Mouse (Mus musculus): ENCODE measurements at regions not wholly inside any gene's neighbourhood (a gene's known extent, or its start where the extent isn't known, plus 50 kb on each side); places are given as distances from the start of the nearest gene placed in this dataset.

- Histone ChIP-seq H3K4me3 (no peak overlapping the region), H3K36me3 (no peaks in the 10 kb centered on the region), H3K4me2 (no peak overlapping the region), H3K27me3 (no peaks in the 10 kb centered on the region), H3K4me1 (replicated peaks) (peaks cover 5% of the 10 kb centered on the region), H3K9ac (no peak overlapping the region), H3K9me3 (replicated peaks) (no peaks in the 10 kb centered on the region), H3K27ac (no peak overlapping the region)
- WGBS, result 82% methylated on average over 8 of the region's 8 CpGs
- ATAC-seq (replicated peaks; ENCODE audit: insufficient number of reproducible peaks, insufficient read depth, low FRiP score, low read depth), result no peak
Measured at GRCm38 (mm10) chr1:57217656-57218055, 159.8 kb upstream of the 1700066M21Rik start.

DNA sequence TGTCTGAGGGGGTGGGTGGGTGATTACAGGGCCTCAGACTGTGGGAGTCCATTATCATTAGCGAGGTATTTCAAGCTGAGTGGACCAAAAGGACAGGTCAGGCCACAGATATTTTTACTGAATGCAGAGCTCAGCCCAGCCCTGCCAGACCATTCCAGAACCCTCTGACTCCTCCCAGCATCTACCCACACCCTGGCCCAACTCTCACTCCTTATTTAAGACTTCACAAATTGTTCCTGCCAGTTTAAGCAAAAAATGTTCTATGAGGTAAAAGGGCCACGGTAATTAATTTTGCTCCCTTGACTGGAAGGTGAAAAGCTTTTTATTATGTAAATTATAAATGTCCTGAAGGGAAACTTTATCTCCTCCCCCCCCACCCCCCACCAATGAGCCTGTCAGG lies 159.3 kb upstream of the 1700066M21Rik start:
- Histone ChIP-seq H3K27me3 (no peaks in the 10 kb centered on the region), H3K9ac (no peak overlapping the region), H3K36me3 (no peaks in the 10 kb centered on the region), H3K4me1 (replicated peaks) (peaks cover 5% of the 10 kb centered on the region), H3K4me2 (no peak overlapping the region), H3K9me3 (replicated peaks) (no peaks in the 10 kb centered on the region), H3K4me3 (no peak overlapping the region), H3K27ac (no peak overlapping the region)
- WGBS, result 66% methylated on average over 2 of the region's 2 CpGs
- no peak for ATAC-seq (replicated peaks; ENCODE audit: insufficient number of reproducible peaks, insufficient read depth, low FRiP score, low read depth)

- no peak overlapping the region for H3K9ac ChIP-seq
- no peak overlapping the region for H3K4me2 ChIP-seq
- H3K9me3 ChIP-seq (replicated peaks), result no peaks in the 10 kb centered on the region
- WGBS, result 73% methylated on average over 3 of the region's 3 CpGs
- H3K4me1 ChIP-seq (replicated peaks), result peaks cover under 1% of the 10 kb centered on the region
- H3K4me3 ChIP-seq, result no peak overlapping the region
- no peaks in the 10 kb centered on the region for H3K27me3 ChIP-seq
- no peak for ATAC-seq (replicated peaks; ENCODE audit: insufficient number of reproducible peaks, insufficient read depth, low FRiP score, low read depth)
- H3K36me3 ChIP-seq, result no peaks in the 10 kb centered on the region
- no peak overlapping the region for H3K27ac ChIP-seq
Measured at GRCm38 (mm10) chr1:57218616-57219015, 158.8 kb upstream of the 1700066M21Rik start.

DNA sequence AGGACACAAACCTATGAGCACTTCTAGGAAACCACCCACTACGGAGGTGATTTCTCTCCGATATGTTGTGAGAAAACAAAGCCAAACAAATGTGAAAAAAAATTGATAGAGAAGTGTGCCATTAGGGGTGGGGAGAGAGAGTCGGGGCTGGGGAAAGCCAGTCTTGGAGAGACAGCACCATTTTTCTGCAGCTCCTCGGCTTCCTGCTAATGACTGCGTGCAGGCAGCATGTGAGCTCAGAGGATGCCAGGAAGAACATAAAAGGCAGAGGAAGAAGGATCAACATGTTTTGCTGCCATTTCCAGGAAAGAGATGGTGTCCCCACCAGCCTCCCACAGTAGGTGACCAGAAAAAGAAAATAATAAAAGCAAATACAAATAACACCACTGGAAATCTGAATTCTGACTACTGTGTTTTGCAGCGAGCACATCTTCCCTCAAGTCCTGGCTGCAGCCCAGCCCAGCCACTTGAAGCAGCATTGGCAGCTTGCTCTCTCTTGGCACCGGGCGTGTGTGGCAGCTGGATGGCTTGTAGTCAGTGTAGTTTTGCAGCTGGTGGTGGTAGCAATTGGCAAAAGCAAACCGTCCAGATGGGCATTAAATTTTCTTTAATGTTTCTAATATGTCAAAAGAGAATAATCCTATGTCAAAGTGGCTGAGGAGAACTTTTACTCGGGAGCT lies 152.9 kb upstream of the 1700066M21Rik start:
- Histone ChIP-seq H3K27me3 (no peaks in the 10 kb centered on the region), H3K36me3 (no peaks in the 10 kb centered on the region), H3K4me2 (no peak overlapping the region), H3K27ac (no peak overlapping the region), H3K4me1 (replicated peaks) (no peaks in the 10 kb centered on the region), H3K4me3 (no peak overlapping the region), H3K9me3 (replicated peaks) (no peaks in the 10 kb centered on the region), H3K9ac (no peak overlapping the region)
- WGBS, result 73% methylated on average over 10 of the region's 10 CpGs
- no peak for ATAC-seq (replicated peaks; ENCODE audit: insufficient number of reproducible peaks, insufficient read depth, low FRiP score, low read depth)

- Histone ChIP-seq H3K36me3 (no peaks in the 10 kb centered on the region), H3K27me3 (no peaks in the 10 kb centered on the region; the same call in 1 of the 2 replicates), H3K4me1 (replicated peaks) (no peaks in the 10 kb centered on the region), H3K4me2 (no peak overlapping the region), H3K9ac (no peak overlapping the region), H3K4me3 (no peak overlapping the region), H3K27ac (no peak overlapping the region), H3K9me3 (replicated peaks) (no peaks in the 10 kb centered on the region)
- no peak for ATAC-seq (replicated peaks; ENCODE audit: insufficient number of reproducible peaks, insufficient read depth, low FRiP score, low read depth)
- 77% methylated on average over 6 of the region's 6 CpGs for WGBS
Measured at GRCm38 (mm10) chr1:57243607-57244408, 133.6 kb upstream of the 1700066M21Rik start.

DNA sequence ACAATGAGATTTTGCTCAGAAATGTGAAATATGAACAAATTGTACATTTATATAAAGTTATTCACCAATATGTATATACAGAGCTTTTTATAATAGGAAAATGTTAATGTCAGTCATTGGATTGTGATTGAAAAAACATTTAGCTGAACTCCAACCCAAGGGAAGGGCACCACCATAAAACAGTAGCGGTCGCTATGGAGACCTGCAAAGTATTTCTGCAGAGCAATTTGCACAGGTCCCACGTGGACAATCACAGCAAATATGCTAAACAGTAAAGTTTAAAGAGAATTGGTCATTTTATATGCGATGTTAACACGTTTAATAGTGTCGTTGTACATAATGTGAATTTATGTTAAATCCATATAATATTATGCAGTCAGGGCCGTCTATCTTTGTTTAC lies 117.8 kb upstream of the 1700066M21Rik start:
- no peak for ATAC-seq (replicated peaks; ENCODE audit: insufficient number of reproducible peaks, insufficient read depth, low FRiP score, low read depth)
- no peak overlapping the region for H3K9ac ChIP-seq

GRCm38 (mm10) chr1:57265012-57265760 lies 112.2 kb upstream of the 1700066M21Rik start:
- no peak overlapping the region for H3K9ac ChIP-seq
- no peak overlapping the region for H3K4me3 ChIP-seq
- no peak overlapping the region for H3K27ac ChIP-seq
- 47% methylated on average over 12 of the region's 12 CpGs for WGBS
- H3K27me3 ChIP-seq, result no peaks in the 10 kb centered on the region
- no peaks in the 10 kb centered on the region for H3K36me3 ChIP-seq
- H3K4me2 ChIP-seq, result no peak overlapping the region
- no peak for ATAC-seq (replicated peaks; ENCODE audit: insufficient number of reproducible peaks, insufficient read depth, low FRiP score, low read depth)
- no peaks in the 10 kb centered on the region for H3K9me3 ChIP-seq (replicated peaks)
- H3K4me1 ChIP-seq (replicated peaks), result no peaks in the 10 kb centered on the region

More for the DNA sequence above, 117.8 kb upstream of the 1700066M21Rik start:
- no peak overlapping the region for H3K4me2 ChIP-seq
- H3K4me1 ChIP-seq (replicated peaks), result no peaks in the 10 kb centered on the region
- WGBS, result 75% methylated on average over 7 of the region's 7 CpGs
- no peaks in the 10 kb centered on the region for H3K9me3 ChIP-seq (replicated peaks)
- H3K27me3 ChIP-seq, result no peaks in the 10 kb centered on the region
- H3K4me3 ChIP-seq, result no peak overlapping the region
- no peaks in the 10 kb centered on the region for H3K36me3 ChIP-seq
- H3K27ac ChIP-seq, result no peak overlapping the region

- H3K4me1 ChIP-seq (replicated peaks), result no peaks in the 10 kb centered on the region
- 34% methylated on average over 4 of the region's 4 CpGs for WGBS
- H3K9ac ChIP-seq, result no peak overlapping the region
- H3K27ac ChIP-seq, result no peak overlapping the region
- H3K27me3 ChIP-seq, result no peaks in the 10 kb centered on the region
- H3K9me3 ChIP-seq (replicated peaks), result no peaks in the 10 kb centered on the region
- ATAC-seq (replicated peaks; ENCODE audit: insufficient number of reproducible peaks, insufficient read depth, low FRiP score, low read depth), result no peak
- no peak overlapping the region for H3K4me2 ChIP-seq
- no peaks in the 10 kb centered on the region for H3K36me3 ChIP-seq
- H3K4me3 ChIP-seq, result no peak overlapping the region
Measured at GRCm38 (mm10) chr1:57266695-57267094, 110.7 kb upstream of the 1700066M21Rik start.

DNA sequence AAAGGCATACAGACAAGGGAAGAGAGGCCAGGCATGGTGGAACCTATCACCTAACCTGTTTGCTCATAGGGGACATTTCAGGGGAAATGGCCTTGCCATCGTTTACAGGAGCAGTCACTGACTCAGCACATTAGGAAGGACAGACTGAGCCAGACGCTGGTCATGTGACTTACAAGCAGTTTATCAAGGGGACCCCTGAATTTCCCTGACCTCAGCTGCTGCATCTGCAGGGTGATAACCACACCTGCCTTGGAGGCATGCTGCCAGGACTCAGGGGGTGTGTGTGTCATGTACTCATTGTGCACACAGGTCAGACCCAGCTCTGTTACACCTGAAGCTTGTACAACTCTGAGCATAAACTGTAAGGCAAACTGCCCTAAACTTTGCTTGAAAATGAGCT lies 109.6 kb upstream of the 1700066M21Rik start:
- Histone ChIP-seq H3K9me3 (replicated peaks) (no peaks in the 10 kb centered on the region), H3K4me1 (replicated peaks) (no peaks in the 10 kb centered on the region), H3K4me3 (no peak overlapping the region), H3K4me2 (no peak overlapping the region), H3K27ac (no peak overlapping the region), H3K27me3 (no peaks in the 10 kb centered on the region), H3K36me3 (no peaks in the 10 kb centered on the region), H3K9ac (no peak overlapping the region)
- no peak for ATAC-seq (replicated peaks; ENCODE audit: insufficient number of reproducible peaks, insufficient read depth, low FRiP score, low read depth)
- WGBS, result 33% methylated on average over 2 of the region's 2 CpGs

DNA sequence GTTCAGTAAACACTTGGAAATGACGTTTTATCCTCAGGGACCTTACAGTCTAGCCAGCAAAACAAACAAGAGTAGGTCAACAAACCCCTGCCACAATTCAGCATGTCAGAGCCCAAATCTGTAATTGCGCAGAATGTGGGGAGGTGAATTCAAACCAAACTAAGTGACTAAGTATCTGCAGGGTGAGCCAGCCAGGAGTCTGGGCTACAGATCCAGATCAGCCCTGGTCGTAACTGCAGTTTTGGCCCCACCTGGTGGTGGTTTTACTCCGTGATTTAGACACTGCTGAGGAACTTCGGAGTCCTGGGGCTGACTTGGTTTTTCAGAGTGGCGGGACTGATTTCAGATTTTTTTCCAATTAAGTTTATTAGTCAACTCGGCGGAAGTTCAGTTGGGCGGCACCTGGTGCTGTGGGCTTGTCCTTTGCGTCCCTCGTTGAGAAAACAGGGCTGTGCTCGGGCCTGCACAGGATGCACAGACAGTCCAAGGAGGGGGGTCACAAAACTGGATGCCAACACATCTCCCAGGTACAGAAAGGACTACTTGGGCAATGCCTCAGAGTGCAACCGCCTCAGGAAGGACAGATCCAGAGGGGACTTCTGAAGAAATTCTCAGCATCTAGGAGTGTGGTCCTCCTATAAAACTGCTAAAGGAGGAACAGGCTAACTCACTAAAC lies 107.6 kb upstream of the 1700066M21Rik start:
- 37% methylated on average over 13 of the region's 13 CpGs for WGBS
- Histone ChIP-seq H3K9me3 (replicated peaks) (no peaks in the 10 kb centered on the region), H3K4me3 (no peak overlapping the region), H3K36me3 (no peaks in the 10 kb centered on the region), H3K27ac (no peak overlapping the region), H3K4me2 (no peak overlapping the region), H3K4me1 (replicated peaks) (no peaks in the 10 kb centered on the region), H3K9ac (no peak overlapping the region), H3K27me3 (no peaks in the 10 kb centered on the region)
- no peak for ATAC-seq (replicated peaks; ENCODE audit: insufficient number of reproducible peaks, insufficient read depth, low FRiP score, low read depth)

- Histone ChIP-seq H3K4me2 (no peak overlapping the region), H3K9ac (no peak overlapping the region), H3K36me3 (no peaks in the 10 kb centered on the region), H3K27me3 (no peaks in the 10 kb centered on the region), H3K9me3 (replicated peaks) (no peaks in the 10 kb centered on the region), H3K4me1 (replicated peaks) (no peaks in the 10 kb centered on the region), H3K4me3 (no peak overlapping the region), H3K27ac (no peak overlapping the region)
- ATAC-seq (replicated peaks; ENCODE audit: insufficient number of reproducible peaks, insufficient read depth, low FRiP score, low read depth), result no peak
- WGBS, result 80% methylated on average over 5 of the region's 5 CpGs
Measured at GRCm38 (mm10) chr1:57272593-57272992, 104.8 kb upstream of the 1700066M21Rik start.

Data from heart, embryonic 15.5 days (tissue).